Mouse (Mus musculus) heart, adult 2 months (tissue): ENCODE measurements at regions not wholly inside any gene's neighbourhood (a gene's known extent, or its start where the extent isn't known, plus 50 kb on each side); places are given as distances from the start of the nearest gene placed in this dataset.

Experiments used
- CTCF ChIP-seq: fragments of 200-600 bp; IDR thresholded peaks from 2 replicates; pipeline ENCODE4 v1.8.1; 2022; ENCODE audit warnings: antibody characterized with exemption, mild to moderate bottlenecking, moderate library complexity
- EP300 ChIP-seq: fragments of 200-500 bp; IDR thresholded peaks from 2 replicates; pipeline ENCODE4 v1.6.1; 2011; ENCODE audit warnings: low read depth, low read length, control low read depth; ENCODE audit not compliant: insufficient read depth
- POLR2A ChIP-seq: fragments of 200-500 bp; IDR thresholded peaks from 2 replicates; pipeline ENCODE4 v1.6.1; 2011; ENCODE audit warnings: mild to moderate bottlenecking, low read depth, low read length, control low read depth; ENCODE audit not compliant: insufficient read depth

DNA sequence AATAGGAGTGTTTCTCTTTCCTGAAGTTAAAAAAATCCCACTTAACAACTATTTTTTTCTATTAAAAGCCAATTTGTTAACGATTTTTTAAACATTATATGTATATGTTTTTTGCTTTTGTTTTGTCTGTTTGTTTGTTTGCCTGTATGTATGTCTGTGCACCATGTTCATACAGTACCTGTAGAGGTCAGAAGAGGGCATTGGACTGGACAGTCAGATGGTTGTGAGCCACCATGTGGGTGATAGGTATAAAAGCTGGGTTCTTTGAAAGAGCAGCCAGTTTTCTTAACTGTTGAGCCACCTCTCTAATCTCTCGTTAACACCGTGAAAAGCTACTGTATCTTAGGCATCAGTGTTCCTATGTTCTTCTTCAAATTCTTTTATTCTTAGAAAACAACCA, 63.7 kb upstream of the Yae1d1 start:
- TF ChIP-seq EP300, result no peak
- TF ChIP-seq CTCF, result no peak
- TF ChIP-seq POLR2A, result no peak
